Mouse (Mus musculus): Measurements from ENCODE around the gene Nsdhl.

GRCm38 (mm10) chrX:72962743-72963142, 44.4 kb downstream of the Nsdhl start:
- TF ChIP-seq MAX (IDR thresholded peaks at IDR 0.05; ENCODE audit: low read depth) (no peak), POLR2A (IDR thresholded peaks at IDR 0.05; ENCODE audit: insufficient read length, low read depth) (no peak)

All from myocyte (in vitro differentiated cells).